Mouse (Mus musculus): ENCODE data around the gene Pak7.

GRCm38 (mm10) chr2:136351393-136352096, 36.2 kb downstream of the Pak7 start:
- TF ChIP-seq POLR2A (IDR thresholded peaks at IDR 0.05; ENCODE audit: extremely low read depth, insufficient read depth, low read length) (no peak), CTCF (IDR thresholded peaks at IDR 0.05; ENCODE audit: extremely low read depth, insufficient read depth, low read length) (no peak)

All from cortical plate, adult 2 months (tissue).